Mouse (Mus musculus): ENCODE results near the gene Gm1979.
"Not testable (repeated sequence)": the region's sequence is repeated elsewhere in the genome, so short reads cannot be mapped to it uniquely, and the experiment has no call there.

DNA sequence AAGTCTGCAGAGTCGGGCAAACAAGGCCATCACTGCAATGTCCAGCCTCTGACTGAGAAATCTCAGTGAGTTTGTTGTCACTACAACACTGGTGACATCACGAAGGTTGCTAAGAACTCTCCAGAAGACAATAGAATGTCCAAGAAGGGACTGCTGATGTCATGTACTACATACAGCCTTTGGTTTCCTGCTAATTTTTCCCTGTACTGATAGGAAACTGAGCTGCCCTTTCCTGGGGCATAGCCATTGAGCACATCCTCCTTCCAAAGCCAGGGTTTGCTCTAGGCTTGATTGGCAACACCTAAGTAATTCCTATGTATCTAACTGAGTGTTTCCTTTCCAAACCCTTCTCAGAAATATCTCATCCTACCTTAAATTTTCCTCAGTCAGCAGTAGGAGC is at the start of gene Gm1979:
- not testable (repeated sequence) for TF ChIP-seq CTCF (IDR thresholded peaks at IDR 0.05; ENCODE audit: low read depth, low read length); EP300 (IDR thresholded peaks at IDR 0.05; ENCODE audit: insufficient read depth, low read depth, low read length); POLR2A (IDR thresholded peaks at IDR 0.05; ENCODE audit: insufficient read depth, low read length)
